Mouse (Mus musculus): ENCODE measurements around the gene Tnfsf12.

DNA sequence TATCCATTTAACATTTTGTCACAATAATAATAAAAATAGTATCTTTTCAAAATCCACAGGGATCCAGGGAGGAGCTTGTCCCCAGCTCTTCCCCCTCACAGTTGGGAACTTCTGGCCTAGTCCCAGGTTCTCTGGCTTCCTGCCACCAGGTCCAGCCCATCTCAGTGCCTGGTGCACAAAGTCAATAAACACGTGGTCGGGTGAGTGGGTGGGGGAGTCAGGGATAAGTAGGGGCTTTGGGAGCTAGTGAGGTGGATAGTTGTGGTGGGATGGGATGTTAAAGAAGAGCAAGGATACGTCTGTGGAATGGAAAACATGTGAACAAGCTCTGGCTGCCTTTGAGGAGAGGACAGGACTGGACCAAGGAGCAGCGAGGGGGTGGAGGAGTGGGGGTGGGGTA, 9.3 kb downstream of the Tnfsf12 start:
- no peak for TF ChIP-seq POLR2A (IDR thresholded peaks at IDR 0.05; ENCODE audit: borderline replicate concordance, control insufficient read depth, low read depth, low read length)
- no peak for TF ChIP-seq CTCF (IDR thresholded peaks at IDR 0.05; ENCODE audit: control insufficient read depth, insufficient read depth, low read length)

All from bone marrow, adult 2 months (tissue).